Mouse (Mus musculus): ENCODE measurements at regions not wholly inside any gene's neighbourhood (a gene's known extent, or its start where the extent isn't known, plus 50 kb on each side); places are given as distances from the start of the nearest gene placed in this dataset.
A peak's percentile ranks its signal among the peaks of the same experiment; 100 is the strongest.

- ATAC-seq (ENCODE audit: low FRiP score, low TSS enrichment): no peak
- H3K4me2 ChIP-seq (replicated peaks; ENCODE audit: low read depth, low read length): no peak overlapping the region
- 52% methylated on average over 8 of the region's 8 CpGs for WGBS
- no peak overlapping the region for H3K4me3 ChIP-seq (ENCODE audit: low read length)
- no peaks in the 10 kb centered on the region for H3K9me3 ChIP-seq (ENCODE audit: low read length)
- H3K27me3 ChIP-seq (ENCODE audit: insufficient read depth, low read length): no peaks in the 10 kb centered on the region
- H3K36me3 ChIP-seq (ENCODE audit: insufficient read depth, low read length): no peaks in the 10 kb centered on the region
- H3K27ac ChIP-seq (ENCODE audit: low read length): no peak overlapping the region
- 0 out of 2 replicates have a peak, but pooled peaks cover 5% of the 10 kb centered on the region for H3K4me1 ChIP-seq (ENCODE audit: insufficient read depth, low read length)
- H3K9ac ChIP-seq (replicated peaks; ENCODE audit: low read length): no peak overlapping the region
These were observed 240.3 kb downstream of the Ttll7 start for GRCm38 (mm10) chr3:147092188-147093075.

- no peak overlapping the region for H3K27ac ChIP-seq (ENCODE audit: low read length)
- H3K27me3 ChIP-seq (ENCODE audit: insufficient read depth, low read length): no peaks in the 10 kb centered on the region
- no peaks in the 10 kb centered on the region for H3K9me3 ChIP-seq (ENCODE audit: low read length)
- H3K4me2 ChIP-seq (replicated peaks; ENCODE audit: low read depth, low read length): no peak overlapping the region
- WGBS: 56% methylated on average over 5 of the region's 5 CpGs
- no peaks in the 10 kb centered on the region for H3K36me3 ChIP-seq (ENCODE audit: insufficient read depth, low read length)
- H3K4me1 ChIP-seq (ENCODE audit: insufficient read depth, low read length): peaks cover 6% of the 10 kb centered on the region
- no peak overlapping the region for H3K9ac ChIP-seq (replicated peaks; ENCODE audit: low read length)
- ATAC-seq (ENCODE audit: low FRiP score, low TSS enrichment): no peak
- no peak overlapping the region for H3K4me3 ChIP-seq (ENCODE audit: low read length)
These were observed 240.9 kb downstream of the Ttll7 start for GRCm38 (mm10) chr3:147093076-147093380.

- WGBS: 38% methylated on average over 9 of the region's 9 CpGs
- H3K36me3 ChIP-seq (ENCODE audit: insufficient read depth, low read length): no peaks in the 10 kb centered on the region
- no peaks in the 10 kb centered on the region for H3K27me3 ChIP-seq (ENCODE audit: insufficient read depth, low read length)
- no peak for ATAC-seq (ENCODE audit: low FRiP score, low TSS enrichment)
- H3K4me1 ChIP-seq (ENCODE audit: insufficient read depth, low read length): peaks cover 14% of the 10 kb centered on the region
- H3K27ac ChIP-seq (ENCODE audit: low read length): 0 out of 2 replicates have a peak overlapping the region, but pooled peaks have one; percentile 24
- H3K9me3 ChIP-seq (ENCODE audit: low read length): no peaks in the 10 kb centered on the region
- peak overlapping the region; percentile 31 for H3K4me2 ChIP-seq (replicated peaks; ENCODE audit: low read depth, low read length)
- H3K9ac ChIP-seq (replicated peaks; ENCODE audit: low read length): peak overlapping the region; percentile 50; the same call in 1 of the 2 replicates
- peak overlapping the region; percentile 22; the same call in 1 of the 2 replicates for H3K4me3 ChIP-seq (ENCODE audit: low read length)
These were observed 244.0 kb downstream of the Ttll7 start for GRCm38 (mm10) chr3:147096179-147096578.

- Histone ChIP-seq H3K4me2 (replicated peaks; ENCODE audit: low read depth, low read length) (peak overlapping the region; percentile 22), H3K4me3 (ENCODE audit: low read length) (peak overlapping the region; percentile 15), H3K36me3 (ENCODE audit: insufficient read depth, low read length) (no peaks in the 10 kb centered on the region), H3K9ac (replicated peaks; ENCODE audit: low read length) (no peak overlapping the region; the same call in 1 of the 2 replicates), H3K9me3 (ENCODE audit: low read length) (no peaks in the 10 kb centered on the region), H3K27me3 (ENCODE audit: insufficient read depth, low read length) (no peaks in the 10 kb centered on the region), H3K4me1 (ENCODE audit: insufficient read depth, low read length) (peaks cover 19% of the 10 kb centered on the region), H3K27ac (ENCODE audit: low read length) (peak overlapping the region; percentile 63; the same call in 1 of the 2 replicates)
- ATAC-seq (ENCODE audit: low FRiP score, low TSS enrichment): no peak
- WGBS: 23% methylated on average over 15 of the region's 15 CpGs
These were observed 246.0 kb downstream of the Ttll7 start for GRCm38 (mm10) chr3:147098065-147098580.

- Histone ChIP-seq H3K4me2 (replicated peaks; ENCODE audit: low read depth, low read length) (peak overlapping the region; percentile 22), H3K9me3 (ENCODE audit: low read length) (no peaks in the 10 kb centered on the region), H3K9ac (replicated peaks; ENCODE audit: low read length) (no peak overlapping the region; the same call in 1 of the 2 replicates), H3K27me3 (ENCODE audit: insufficient read depth, low read length) (no peaks in the 10 kb centered on the region), H3K27ac (ENCODE audit: low read length) (peak overlapping the region; percentile 63; the same call in 1 of the 2 replicates), H3K4me1 (ENCODE audit: insufficient read depth, low read length) (peaks cover 19% of the 10 kb centered on the region), H3K36me3 (ENCODE audit: insufficient read depth, low read length) (no peaks in the 10 kb centered on the region), H3K4me3 (ENCODE audit: low read length) (peak overlapping the region; percentile 15; the same call in 1 of the 2 replicates)
- ATAC-seq (ENCODE audit: low FRiP score, low TSS enrichment): no peak
- 35% methylated on average over 6 of the region's 6 CpGs for WGBS
These were observed 246.4 kb downstream of the Ttll7 start for GRCm38 (mm10) chr3:147098611-147099010.

- Histone ChIP-seq H3K27me3 (ENCODE audit: insufficient read depth, low read length) (no peaks in the 10 kb centered on the region), H3K4me1 (ENCODE audit: insufficient read depth, low read length) (peaks cover 19% of the 10 kb centered on the region), H3K36me3 (ENCODE audit: insufficient read depth, low read length) (no peaks in the 10 kb centered on the region), H3K9ac (replicated peaks; ENCODE audit: low read length) (no peak overlapping the region), H3K4me2 (replicated peaks; ENCODE audit: low read depth, low read length) (peak overlapping the region; percentile 25; the same call in 1 of the 2 replicates), H3K9me3 (ENCODE audit: low read length) (no peaks in the 10 kb centered on the region), H3K27ac (ENCODE audit: low read length) (0 out of 2 replicates have a peak overlapping the region, but pooled peaks have one; percentile 28), H3K4me3 (ENCODE audit: low read length) (no peak overlapping the region)
- no peak for ATAC-seq (ENCODE audit: low FRiP score, low TSS enrichment)
- 29% methylated on average over 12 of the region's 12 CpGs for WGBS
These were observed 247.1 kb downstream of the Ttll7 start for GRCm38 (mm10) chr3:147099143-147099713.

- Histone ChIP-seq H3K4me3 (ENCODE audit: low read length) (no peak overlapping the region), H3K4me1 (ENCODE audit: insufficient read depth, low read length) (peaks cover 15% of the 10 kb centered on the region), H3K27ac (ENCODE audit: low read length) (peak overlapping the region; percentile 68), H3K9me3 (ENCODE audit: low read length) (no peaks in the 10 kb centered on the region), H3K4me2 (replicated peaks; ENCODE audit: low read depth, low read length) (no peak overlapping the region), H3K27me3 (ENCODE audit: insufficient read depth, low read length) (no peaks in the 10 kb centered on the region), H3K9ac (replicated peaks; ENCODE audit: low read length) (no peak overlapping the region), H3K36me3 (ENCODE audit: insufficient read depth, low read length) (no peaks in the 10 kb centered on the region)
- ATAC-seq (ENCODE audit: low FRiP score, low TSS enrichment): peak; percentile 92
- WGBS: 15% methylated on average over 7 of the region's 7 CpGs
These were observed 249.0 kb downstream of the Ttll7 start for GRCm38 (mm10) chr3:147101053-147101764.

GRCm38 (mm10) chr3:147101765-147102113 lies 249.6 kb downstream of the Ttll7 start:
- H3K27me3 ChIP-seq (ENCODE audit: insufficient read depth, low read length): no peaks in the 10 kb centered on the region
- peak overlapping the region; percentile 68 for H3K27ac ChIP-seq (ENCODE audit: low read length)
- peaks cover 14% of the 10 kb centered on the region for H3K4me1 ChIP-seq (ENCODE audit: insufficient read depth, low read length)
- ATAC-seq (ENCODE audit: low FRiP score, low TSS enrichment): peak; percentile 89
- no peak overlapping the region for H3K9ac ChIP-seq (replicated peaks; ENCODE audit: low read length)
- no peak overlapping the region for H3K4me2 ChIP-seq (replicated peaks; ENCODE audit: low read depth, low read length)
- no peaks in the 10 kb centered on the region for H3K36me3 ChIP-seq (ENCODE audit: insufficient read depth, low read length)
- H3K4me3 ChIP-seq (ENCODE audit: low read length): no peak overlapping the region
- WGBS: 19% methylated on average over 3 of the region's 3 CpGs
- H3K9me3 ChIP-seq (ENCODE audit: low read length): no peaks in the 10 kb centered on the region

GRCm38 (mm10) chr3:147103428-147103827 lies 251.3 kb downstream of the Ttll7 start:
- H3K27me3 ChIP-seq (ENCODE audit: insufficient read depth, low read length): no peaks in the 10 kb centered on the region
- peaks cover 9% of the 10 kb centered on the region for H3K4me1 ChIP-seq (ENCODE audit: insufficient read depth, low read length)
- WGBS: 39% methylated on average over 7 of the region's 7 CpGs
- H3K27ac ChIP-seq (ENCODE audit: low read length): no peak overlapping the region
- H3K36me3 ChIP-seq (ENCODE audit: insufficient read depth, low read length): no peaks in the 10 kb centered on the region
- H3K9ac ChIP-seq (replicated peaks; ENCODE audit: low read length): no peak overlapping the region
- H3K4me3 ChIP-seq (ENCODE audit: low read length): no peak overlapping the region
- H3K9me3 ChIP-seq (ENCODE audit: low read length): no peaks in the 10 kb centered on the region
- no peak for ATAC-seq (ENCODE audit: low FRiP score, low TSS enrichment)
- no peak overlapping the region for H3K4me2 ChIP-seq (replicated peaks; ENCODE audit: low read depth, low read length)

All from kidney, embryonic 16.5 days (tissue).